Mouse (Mus musculus) cerebellum, adult 2 months (tissue): ENCODE data around the gene Zfp13.

ENCODE experiments used
- CTCF ChIP-seq: fragments of 200-500 bp; IDR thresholded peaks from 2 replicates; pipeline ENCODE4 v1.5.1; 2011; ENCODE audit warnings: low read depth, mild to moderate bottlenecking, control low read depth, low read length, moderate library complexity, borderline replicate concordance; ENCODE audit not compliant: insufficient read depth
- POLR2A ChIP-seq: fragments of 200-500 bp; IDR thresholded peaks from 2 replicates; pipeline ENCODE4 v1.6.1; 2011; ENCODE audit warnings: low read length, control low read depth, borderline replicate concordance; ENCODE audit not compliant: insufficient read depth

DNA sequence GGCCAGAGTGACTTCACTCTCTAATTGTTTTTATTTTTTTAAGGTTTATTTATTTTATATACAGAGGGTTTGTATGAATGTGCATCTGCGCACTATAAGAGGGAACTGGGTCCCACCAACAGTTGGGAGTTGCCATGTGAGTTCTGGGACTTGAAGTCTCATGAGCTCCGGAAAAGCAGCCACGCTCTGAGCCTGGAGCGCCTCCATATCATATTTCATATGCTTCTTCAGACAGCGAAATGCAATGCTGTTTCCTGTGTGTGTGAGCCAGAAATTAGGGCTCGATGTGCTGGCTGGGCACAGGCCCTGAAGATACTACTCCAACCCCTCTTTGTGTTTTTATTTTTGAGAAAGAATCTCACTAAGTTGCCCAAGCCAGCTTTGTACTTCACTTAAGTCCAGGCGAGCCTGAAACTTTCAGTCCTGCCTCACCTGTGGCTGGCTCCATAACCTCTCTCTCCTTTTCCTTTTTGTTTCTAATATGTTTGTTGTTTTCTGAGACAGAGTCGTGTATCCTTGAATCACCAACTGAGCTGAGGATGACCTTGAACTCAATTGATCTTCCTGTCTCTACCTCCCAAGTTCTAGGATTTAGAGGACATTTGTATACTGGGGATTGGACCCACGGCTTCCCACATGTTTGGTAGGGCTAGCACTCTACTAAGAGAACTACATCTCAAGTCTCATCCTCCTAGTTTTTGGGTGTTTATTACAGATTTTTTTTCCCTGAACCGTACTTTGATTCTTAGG lies 2.7 kb upstream of the Zfp13 start:
- TF ChIP-seq POLR2A (no peak), CTCF (no peak)
